Mouse (Mus musculus): ENCODE measurements around the gene Mrpl37.

GRCm38 (mm10) chr4:107051889-107052288 is 14.8 kb downstream of the Mrpl37 start:
- no peak for TF ChIP-seq FLI1 (IDR thresholded peaks at IDR 0.05; ENCODE audit: low read length)
- no peak for TF ChIP-seq GATA1 (IDR thresholded peaks at IDR 0.05; ENCODE audit: borderline replicate concordance, low read length)

All from megakaryocyte, embryonic 14.5 days (primary cell).